Mouse (Mus musculus) CH12.LX (cell line): Measurements from ENCODE around the gene Nup210. TPM values are rescaled to one million over a fixed set of nuclear protein-coding genes. Genes with fewer than 3 reads are reported as not detected.

Experiments
- DNase-seq: peaks from one replicate; pipeline ENCODE4 v3.0.0-alpha.2; 2013; ENCODE audit errors: extremely low read depth
- H3K27ac ChIP-seq: 2 replicates; pipeline ENCODE4 v1.5.1; 2012; ENCODE audit warnings: low read depth, mild to moderate bottlenecking, control low read depth, moderate library complexity; ENCODE audit not compliant: insufficient read depth
- H3K27me3 ChIP-seq: replicated peaks from 2 replicates; pipeline ENCODE3; 2012; ENCODE audit warnings: inconsistent platforms
- H3K36me3 ChIP-seq, 2 experiments: replicated peaks in 1 of 2; 2 replicates each; pipeline versions ENCODE3 to v1.6.1; 2012; ENCODE audit warnings: inconsistent platforms in 1 of 2, low read length in 1 of 2, mild to moderate bottlenecking in 1 of 2, mixed read lengths in 1 of 2, moderate library complexity in 1 of 2; ENCODE audit not compliant: control insufficient read depth in 1 of 2, insufficient read depth in 1 of 2
- H3K4me1 ChIP-seq, 2 experiments: 2 replicates each; pipeline ENCODE4 v1.6.1; 2012; ENCODE audit warnings: inconsistent platforms in 1 of 2, moderate library complexity in 1 of 2; ENCODE audit not compliant: insufficient read depth in 2 of 2, control insufficient read depth in 1 of 2
- H3K4me2 ChIP-seq: 2 replicates; pipeline ENCODE4 v1.6.1; 2012; ENCODE audit warnings: low read depth, mild to moderate bottlenecking, control low read depth; ENCODE audit not compliant: poor library complexity, insufficient read depth, severe bottlenecking
- H3K4me3 ChIP-seq, 3 experiments: fragments of 150-350 bp in 1 of 3; sonication (generic) in 1 of 3; replicated peaks in 1 of 3; 2 replicates each; pipeline versions ENCODE3 to v1.5.1; 2011 to 2012; ENCODE audit warnings: low read depth in 2 of 3, low read length in 2 of 3, mild to moderate bottlenecking in 2 of 3, moderate library complexity in 2 of 3, control low read depth in 1 of 3, improper control_type of control experiment in 1 of 3, inconsistent platforms in 1 of 3, mixed read lengths in 1 of 3; ENCODE audit not compliant: poor library complexity in 1 of 3
- H3K79me2 ChIP-seq: replicated peaks from 2 replicates; pipeline ENCODE4 v1.6.1; 2012; ENCODE audit warnings: mild to moderate bottlenecking, moderate library complexity; ENCODE audit not compliant: control insufficient read depth, poor library complexity, insufficient read depth, severe bottlenecking; ENCODE audit errors: extremely low read depth
- H3K9ac ChIP-seq: 2 replicates; pipeline ENCODE4 v1.6.1; 2012; ENCODE audit warnings: low read depth, mild to moderate bottlenecking, control low read depth, moderate library complexity; ENCODE audit not compliant: insufficient read depth
- H3K9me3 ChIP-seq: replicated peaks from 2 replicates; pipeline ENCODE3; 2012; ENCODE audit warnings: low read length, inconsistent platforms, mixed read lengths
- BHLHE40 ChIP-seq: IDR thresholded peaks from 2 replicates; pipeline ENCODE4 v1.6.1; 2011; ENCODE audit warnings: mild to moderate bottlenecking, low read depth, low read length, improper control_type of control experiment
- CHD1 ChIP-seq: IDR thresholded peaks from 2 replicates; pipeline ENCODE4 v1.6.1; 2012; ENCODE audit warnings: low read depth, low read length, improper control_type of control experiment, inconsistent platforms
- CHD2 ChIP-seq: IDR thresholded peaks from 2 replicates; pipeline ENCODE4 v1.6.1; 2011; ENCODE audit warnings: low read length, improper control_type of control experiment
- E2F4 ChIP-seq: IDR thresholded peaks from 2 replicates; pipeline ENCODE4 v1.6.1; 2011; ENCODE audit warnings: low read depth, low read length, improper control_type of control experiment; ENCODE audit not compliant: insufficient replicate concordance
- ELF1 ChIP-seq: IDR thresholded peaks from 2 replicates; pipeline ENCODE4 v1.6.1; 2014; ENCODE audit warnings: low read depth, mild to moderate bottlenecking, inconsistent platforms, low read length, improper control_type of control experiment
- EP300 ChIP-seq: IDR thresholded peaks from 2 replicates; pipeline ENCODE4 v1.6.1; 2011; ENCODE audit warnings: low read length, improper control_type of control experiment
- ETS1 ChIP-seq: conservative IDR thresholded peaks from 2 replicates; pipeline ENCODE4 v1.6.1; 2012; ENCODE audit warnings: low read depth, mild to moderate bottlenecking, inconsistent platforms, low read length, improper control_type of control experiment, moderate library complexity
- GABPA ChIP-seq: IDR thresholded peaks from 2 replicates; pipeline ENCODE4 v1.6.1; 2012; ENCODE audit warnings: low read depth, low read length, improper control_type of control experiment, inconsistent platforms; ENCODE audit not compliant: insufficient replicate concordance
- HCFC1 ChIP-seq: IDR thresholded peaks from 2 replicates; pipeline ENCODE4 v1.6.1; 2012; ENCODE audit warnings: low read depth, mild to moderate bottlenecking, inconsistent platforms, low read length, improper control_type of control experiment
- IRF4 ChIP-seq: IDR thresholded peaks from 2 replicates; pipeline ENCODE4 v1.6.1; 2014; ENCODE audit warnings: low read depth, mild to moderate bottlenecking, inconsistent platforms, low read length, improper control_type of control experiment
- JUN ChIP-seq: IDR thresholded peaks from 2 replicates; pipeline ENCODE4 v1.6.1; 2011; ENCODE audit warnings: low read depth, mild to moderate bottlenecking, low read length, improper control_type of control experiment, moderate library complexity; ENCODE audit not compliant: insufficient read depth
- KAT2A ChIP-seq: IDR thresholded peaks from 2 replicates; pipeline ENCODE4 v1.6.1; 2012; ENCODE audit warnings: low read length, improper control_type of control experiment, inconsistent platforms; ENCODE audit not compliant: insufficient replicate concordance
- MAX ChIP-seq: IDR thresholded peaks from 2 replicates; pipeline ENCODE4 v1.6.1; 2011; ENCODE audit warnings: low read length, improper control_type of control experiment
- MAZ ChIP-seq: IDR thresholded peaks from 2 replicates; pipeline ENCODE4 v1.6.1; 2012; ENCODE audit warnings: low read depth, mild to moderate bottlenecking, inconsistent platforms, low read length, improper control_type of control experiment, moderate library complexity
- MEF2A ChIP-seq: IDR thresholded peaks from 2 replicates; pipeline ENCODE4 v1.6.1; 2014; ENCODE audit warnings: low read depth, mild to moderate bottlenecking, inconsistent platforms, low read length, improper control_type of control experiment, borderline replicate concordance
- MXI1 ChIP-seq: IDR thresholded peaks from 2 replicates; pipeline ENCODE4 v1.6.1; 2011; ENCODE audit warnings: mild to moderate bottlenecking, low read depth, low read length, improper control_type of control experiment
- MYC ChIP-seq: IDR thresholded peaks from 2 replicates; pipeline ENCODE4 v1.6.1; 2011; ENCODE audit warnings: low read depth, mild to moderate bottlenecking, improper control_type of control experiment, low read length
- NELFE ChIP-seq: IDR thresholded peaks from 2 replicates; pipeline ENCODE4 v1.6.1; 2011; ENCODE audit warnings: low read depth, low read length, improper control_type of control experiment
- NRF1 ChIP-seq: IDR thresholded peaks from 2 replicates; pipeline ENCODE4 v1.6.1; 2014; ENCODE audit warnings: low read depth, mild to moderate bottlenecking, inconsistent platforms, low read length, improper control_type of control experiment, moderate library complexity
- POLR2A ChIP-seq: IDR thresholded peaks from 2 replicates; pipeline ENCODE4 v1.6.1; 2011; ENCODE audit warnings: low read depth, mild to moderate bottlenecking, improper control_type of control experiment, low read length
- POLR2AphosphoS2 ChIP-seq: IDR thresholded peaks from 2 replicates; pipeline ENCODE4 v1.6.1; 2011; ENCODE audit warnings: low read depth, low read length, improper control_type of control experiment
- RAD21 ChIP-seq: IDR thresholded peaks from 2 replicates; pipeline ENCODE4 v1.6.1; 2011; ENCODE audit warnings: low read depth, mild to moderate bottlenecking, low read length, improper control_type of control experiment, moderate library complexity
- RCOR1 ChIP-seq: conservative IDR thresholded peaks from 2 replicates; pipeline ENCODE4 v1.6.1; 2012; ENCODE audit warnings: low read depth, mild to moderate bottlenecking, inconsistent platforms, low read length, improper control_type of control experiment
- SMC3 ChIP-seq: IDR thresholded peaks from 2 replicates; pipeline ENCODE4 v1.6.1; 2011; ENCODE audit warnings: low read depth, low read length, improper control_type of control experiment
- TBP ChIP-seq: conservative IDR thresholded peaks from 2 replicates; pipeline ENCODE4 v1.6.1; 2011; ENCODE audit warnings: low read depth, low read length, improper control_type of control experiment
- TCF12 ChIP-seq: IDR thresholded peaks from 2 replicates; pipeline ENCODE4 v1.6.1; 2014; ENCODE audit warnings: low read depth, mild to moderate bottlenecking, inconsistent platforms, low read length, improper control_type of control experiment
- USF1 ChIP-seq: IDR thresholded peaks from 2 replicates; pipeline ENCODE4 v1.6.1; 2014; ENCODE audit warnings: low read depth, mild to moderate bottlenecking, inconsistent platforms, low read length, improper control_type of control experiment
- ZC3H11A ChIP-seq: IDR thresholded peaks from 2 replicates; pipeline ENCODE4 v1.6.1; 2012; ENCODE audit warnings: low read depth, mild to moderate bottlenecking, inconsistent platforms, low read length, improper control_type of control experiment
- ZKSCAN1 ChIP-seq: IDR thresholded peaks from 2 replicates; pipeline ENCODE4 v1.6.1; 2012; ENCODE audit warnings: low read depth, inconsistent platforms, low read length, improper control_type of control experiment, borderline replicate concordance
- ZMIZ1 ChIP-seq: IDR thresholded peaks from 2 replicates; pipeline ENCODE4 v1.6.1; 2012; ENCODE audit warnings: low read depth, mild to moderate bottlenecking, inconsistent platforms, low read length, improper control_type of control experiment
- ZNF384 ChIP-seq: IDR thresholded peaks from 2 replicates; pipeline ENCODE4 v1.6.1; 2012; ENCODE audit warnings: low read depth, low read length, improper control_type of control experiment, inconsistent platforms
- dilution Hi-C: fragments of 300-500 bp; cut with MboI; formaldehyde crosslinking; loops from 2 replicates; pipeline ENCODE4 v1.14.3; 2020; ENCODE audit warnings: low sequenced_read_pairs; ENCODE audit not compliant: extremely low pct_unique_long_range_greater_than_20kb, extremely low pct_ligation_motif_present
- in situ Hi-C: fragments of 300-500 bp; cut with MboI; formaldehyde crosslinking; loops from 3 replicates; pipeline ENCODE4 v1.14.3; 2019; ENCODE audit warnings: low sequenced_read_pairs, low pct_ligation_motif_present, low pct_unique_long_range_greater_than_20kb, mixed read lengths
- polyA plus RNA-seq: library from polyadenylated mRNA; unstranded; fragments of >175 nt; gene quantifications from 2 replicates; pipeline ENCODE4 v1.2.1, GENCODE M21; 2012; ENCODE audit warnings: low read depth; ENCODE audit not compliant: insufficient read length
- total RNA-seq, 2 experiments: library from RNA; depleted of rRNA; stranded (reverse); fragments of 300-350 nt in 1 of 2; fragments of >200 nt in 1 of 2; gene quantifications; 2 replicates each; pipeline ENCODE4 v1.2.3; 2012 to 2014

Nup210 gene
- total and polyA plus RNA-seq, 3 experiments: 41.9 to 103 (median 73.1) TPM

DNA sequence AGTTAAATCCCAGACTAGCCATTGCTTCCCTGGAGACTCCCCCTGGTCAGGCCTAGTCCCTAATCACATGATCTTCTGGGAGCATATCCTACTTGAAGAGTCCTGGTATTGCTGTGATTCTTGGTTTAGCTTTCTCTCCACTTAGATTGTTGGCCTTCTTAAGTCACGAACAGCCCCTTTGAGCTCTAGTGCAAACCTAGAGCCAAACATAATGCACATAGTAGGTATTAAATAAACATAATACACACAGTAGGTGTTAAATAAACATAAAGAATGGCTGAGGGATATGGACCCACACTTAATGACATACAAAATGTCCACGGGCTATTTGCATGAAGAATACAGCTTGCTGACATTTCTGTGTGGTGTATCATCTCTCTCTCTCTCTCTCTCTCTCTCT lies 112.5 kb downstream of the Nup210 start:
- no peak overlapping the region for H3K4me2 ChIP-seq
- H3K27me3 ChIP-seq: no peaks in the 10 kb centered on the region
- peaks cover 9 to 16% of the 10 kb centered on the region in 2 experiments for H3K4me1 ChIP-seq
- no peak overlapping the region for H3K27ac ChIP-seq
- no peak overlapping the region for H3K4me3 ChIP-seq
- H3K9me3 ChIP-seq: no peaks in the 10 kb centered on the region
- no peak for DNase-seq
- dilution Hi-C loops (no loop called here), in situ Hi-C loops (no loop called here)
- no peaks in the 10 kb centered on the region for H3K79me2 ChIP-seq
- H3K36me3 ChIP-seq: no peaks in the 10 kb centered on the region
- TF ChIP-seq ZKSCAN1 (peak; percentile 58), CHD1 (no peak), EP300 (no peak), POLR2AphosphoS2 (no peak), ETS1 (no peak), MAZ (no peak), KAT2A (no peak), CHD2 (no peak)
- no peak overlapping the region for H3K9ac ChIP-seq

GRCm38 (mm10) chr6:91003310-91003995 lies 113.2 kb downstream of the Nup210 start:
- in situ Hi-C loops: no loop called here
- Histone ChIP-seq H3K4me1 (peaks cover 9 to 16% of the 10 kb centered on the region in 2 experiments), H3K4me2 (no peak overlapping the region), H3K79me2 (no peaks in the 10 kb centered on the region), H3K9me3 (no peaks in the 10 kb centered on the region), H3K9ac (no peak overlapping the region), H3K4me3 (peak overlapping the region in 1 of 3 experiments; percentile 23), H3K36me3 (no peaks in the 10 kb centered on the region), H3K27me3 (no peaks in the 10 kb centered on the region), H3K27ac (no peak overlapping the region)
- peak; percentile 27 for DNase-seq
- dilution Hi-C loops: no loop called here
- TF ChIP-seq RAD21: no peak
- TF ChIP-seq ELF1: 0 out of 2 replicates have a peak, but pooled peaks have one; percentile 18
- TF ChIP-seq ZC3H11A: no peak
- TF ChIP-seq MYC: no peak
- no peak for TF ChIP-seq TBP
- TF ChIP-seq POLR2A: 0 out of 2 replicates have a peak, but pooled peaks have one; percentile 19
- TF ChIP-seq JUN: no peak
- no peak for TF ChIP-seq SMC3
- no peak for TF ChIP-seq ETS1
- no peak for TF ChIP-seq GABPA
- no peak for TF ChIP-seq NELFE
- TF ChIP-seq CHD1: peak; percentile 52; the same call in 1 of the 2 replicates
- TF ChIP-seq EP300: no peak
- TF ChIP-seq TCF12: peak; percentile 16; the same call in 1 of the 2 replicates
- TF ChIP-seq IRF4: no peak
- no peak for TF ChIP-seq CHD2
- TF ChIP-seq MAX: no peak; the same call in 1 of the 2 replicates
- TF ChIP-seq NRF1: no peak
- TF ChIP-seq MEF2A: no peak
- no peak for TF ChIP-seq ZMIZ1
- TF ChIP-seq ZKSCAN1: no peak
- TF ChIP-seq ZNF384: no peak
- TF ChIP-seq KAT2A: no peak
- no peak for TF ChIP-seq RCOR1
- peak; percentile 38 for TF ChIP-seq BHLHE40
- no peak for TF ChIP-seq MXI1
- no peak for TF ChIP-seq HCFC1
- peak; percentile 84 for TF ChIP-seq USF1
- no peak for TF ChIP-seq E2F4
- no peak for TF ChIP-seq POLR2AphosphoS2
